Mouse (Mus musculus) cortical plate, adult 2 months (tissue): ENCODE data around the gene Tagln3.

Source experiments
- CTCF ChIP-seq: fragments of 200-500 bp; IDR thresholded peaks from 2 replicates; pipeline ENCODE4 v1.5.1; 2011; ENCODE audit warnings: mild to moderate bottlenecking, control low read depth, low read length; ENCODE audit not compliant: insufficient read depth; ENCODE audit errors: extremely low read depth
- POLR2A ChIP-seq: fragments of 200-500 bp; IDR thresholded peaks from 2 replicates; pipeline ENCODE4 v1.6.1; 2011; ENCODE audit warnings: mild to moderate bottlenecking, low read length, control low read depth; ENCODE audit not compliant: insufficient read depth; ENCODE audit errors: extremely low read depth

GRCm38 (mm10) chr16:45718296-45718695 lies 6.1 kb downstream of the Tagln3 start:
- TF ChIP-seq CTCF (no peak), POLR2A (no peak)
